Mouse (Mus musculus) kidney, postnatal 4 days (tissue): ENCODE data around the gene Terb1.
A peak's percentile ranks its signal among the peaks of the same experiment; 100 is the strongest.

Source experiments
- DNase-seq, 2 experiments: peaks; one replicate each; pipeline ENCODE4 v3.0.0; 2021; ENCODE audit warnings: mixed read lengths in 2 of 2

The Terb1 gene

GRCm38 (mm10) chr8:104410628-104411273 is 99.0 kb downstream of the Terb1 start:
- no peak for DNase-seq

DNA sequence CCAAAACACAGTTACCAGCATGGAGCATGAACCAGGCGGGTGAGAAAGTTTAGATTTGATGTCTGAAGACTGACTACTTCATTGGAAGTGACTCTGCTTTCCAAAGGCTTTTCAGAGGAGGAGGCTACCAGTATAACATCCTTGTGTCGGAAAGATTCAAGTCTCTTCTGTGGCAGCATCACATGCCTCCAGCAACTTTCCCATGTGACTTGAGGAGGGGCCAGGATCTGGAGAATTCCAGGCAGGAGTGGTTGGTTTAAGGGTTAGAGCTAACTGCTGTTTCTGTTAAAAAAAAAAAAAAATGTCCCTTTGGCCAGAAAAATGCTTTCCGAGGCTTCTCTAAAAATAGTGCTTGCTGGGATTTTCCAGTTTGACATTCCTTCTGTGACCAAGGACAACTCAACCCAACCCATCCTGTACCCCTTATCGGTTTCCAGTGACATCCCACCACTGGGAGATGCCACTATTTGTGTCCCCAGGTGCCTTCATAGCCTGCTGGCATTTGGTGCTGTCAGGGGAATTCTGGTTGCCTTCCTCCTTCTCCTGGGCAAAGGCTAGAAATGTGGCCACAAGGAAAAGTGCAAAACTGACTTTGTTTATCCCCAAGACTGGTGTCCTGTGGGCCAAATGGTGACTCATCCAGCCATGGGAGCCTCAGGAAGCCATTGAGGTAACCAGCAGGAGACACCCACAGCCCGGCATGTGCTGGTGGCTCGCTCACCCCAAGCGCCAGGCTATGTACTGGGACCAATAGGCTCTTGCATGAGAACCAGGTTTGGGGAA is 101.2 kb downstream of the Terb1 start:
- no peak for DNase-seq

DNA sequence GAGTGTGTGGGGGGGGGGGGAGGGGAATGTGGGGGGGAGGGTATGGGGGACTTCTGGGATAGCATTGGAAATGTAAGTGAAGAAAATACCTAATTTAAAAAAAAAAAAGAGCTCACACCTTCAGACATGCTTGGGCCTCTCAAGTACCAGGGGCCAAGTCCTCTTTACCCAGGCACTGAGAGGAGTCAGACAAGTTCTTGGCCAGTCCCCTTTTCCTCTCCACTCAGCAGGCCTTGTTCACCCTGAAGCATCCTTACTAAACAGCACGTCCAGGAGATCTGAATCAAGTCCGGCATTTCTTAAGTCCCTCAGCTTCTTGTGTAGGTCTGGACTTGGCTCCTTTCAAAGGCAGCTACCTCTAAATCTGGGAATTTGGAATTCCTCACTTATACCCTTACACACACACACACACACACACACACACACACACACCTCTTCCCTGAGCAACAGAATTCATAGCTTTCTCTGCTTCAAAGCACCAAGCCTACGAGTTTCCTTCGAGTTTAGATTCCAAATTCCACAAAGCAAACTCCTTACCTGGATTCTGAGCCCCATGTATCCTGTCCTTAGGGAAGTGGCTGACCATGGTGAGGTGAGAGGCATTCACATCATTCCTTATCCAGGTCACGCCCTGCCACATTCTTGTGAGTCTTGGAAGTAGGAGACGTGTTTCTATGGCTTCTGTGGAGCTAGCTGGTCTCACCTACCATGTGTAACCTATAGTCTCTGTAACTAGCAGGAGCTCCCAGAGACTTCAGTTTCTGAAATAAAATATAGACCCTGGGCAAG is 103.2 kb downstream of the Terb1 start:
- no peak for DNase-seq

DNA sequence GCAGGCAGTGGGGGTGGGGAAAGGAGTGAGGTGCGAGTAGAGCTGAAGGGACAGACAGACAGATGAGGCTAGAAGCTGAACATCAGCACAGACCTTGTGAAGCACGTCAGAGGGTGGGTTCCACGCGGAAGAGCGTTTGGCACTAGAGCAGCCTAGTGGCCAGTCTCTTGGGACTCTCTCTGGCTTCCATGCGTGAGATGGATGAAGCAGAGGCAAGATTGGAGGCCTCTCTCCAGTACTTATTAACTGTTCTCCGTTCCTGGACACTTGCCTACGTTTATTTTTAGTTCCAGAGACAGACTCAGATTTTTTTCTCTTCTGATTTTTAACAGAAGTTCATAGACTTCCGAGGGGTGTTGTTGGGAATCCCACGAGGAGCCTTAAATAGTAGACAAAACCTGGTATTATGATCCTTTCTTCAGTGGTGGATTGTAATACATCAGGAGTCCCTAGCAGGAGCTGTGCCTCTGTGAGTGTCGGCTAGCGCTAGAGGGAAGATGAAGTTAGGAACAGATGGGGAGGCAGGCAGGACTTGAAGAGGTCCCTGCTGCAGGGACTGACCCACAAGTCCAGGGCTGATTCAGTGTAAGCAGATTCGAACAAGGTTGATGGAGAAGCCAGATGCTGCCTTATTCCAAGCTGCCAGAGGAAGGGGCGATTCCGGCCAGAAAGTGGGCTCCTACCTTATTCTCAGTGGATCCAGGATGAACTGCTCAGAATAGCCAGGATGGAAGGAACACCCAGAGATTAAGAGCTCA is 104.1 kb downstream of the Terb1 start:
- peak; percentile 43 to 47 for DNase-seq

DNA sequence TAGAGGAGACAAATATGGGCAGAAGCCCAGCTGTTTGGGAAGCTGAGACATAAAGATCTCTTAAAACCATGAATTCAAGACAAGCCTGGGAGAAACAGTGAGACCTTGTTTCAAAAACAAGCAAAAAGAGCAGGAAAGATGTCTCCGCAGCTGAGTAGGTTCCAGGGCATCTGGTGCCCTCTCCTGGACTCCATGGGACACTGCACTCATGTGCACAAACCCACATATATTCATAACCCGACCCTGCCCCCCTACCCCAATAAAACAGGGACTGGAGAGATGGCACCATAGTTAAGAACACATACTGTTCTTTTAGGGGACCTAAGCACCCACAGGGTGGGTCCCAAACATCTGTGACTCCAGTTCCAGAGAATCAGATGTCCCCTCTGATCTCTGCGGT is 106.1 kb downstream of the Terb1 start:
- no peak for DNase-seq
